Mouse (Mus musculus): ENCODE data around the gene Hoxd12.

The Hoxd12 gene

DNA sequence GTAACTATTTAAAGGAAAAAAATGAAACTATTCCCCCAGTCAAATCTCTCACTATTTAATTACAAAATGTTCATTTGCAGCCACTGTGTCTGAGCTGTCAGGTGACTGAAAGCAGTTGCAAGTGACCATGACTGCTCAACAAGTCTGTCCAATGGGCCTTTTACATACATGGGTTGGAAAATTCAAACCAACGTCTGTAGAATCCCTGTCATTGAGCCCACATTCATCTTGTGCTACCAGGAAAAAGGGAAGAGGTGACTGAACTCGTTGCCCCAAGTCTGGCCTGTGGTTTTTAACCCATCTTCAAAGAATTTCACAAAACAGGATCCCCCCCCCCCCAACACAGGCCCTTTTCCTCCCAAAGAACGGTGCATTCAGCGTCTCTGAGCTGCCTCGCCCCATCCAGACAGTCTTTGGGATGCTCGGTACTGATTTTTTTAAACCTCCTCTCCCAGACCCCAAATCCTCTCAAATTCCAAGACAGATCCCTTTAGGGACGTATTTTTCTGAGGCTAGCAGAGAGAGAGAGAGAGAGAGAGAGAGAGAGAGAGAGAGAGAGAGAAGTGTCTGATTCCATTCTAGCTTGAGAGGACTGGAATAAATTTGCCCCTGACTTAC, 21.1 kb downstream of the Hoxd12 start:
- no peak for DNase-seq (ENCODE audit: low spot score)

DNA sequence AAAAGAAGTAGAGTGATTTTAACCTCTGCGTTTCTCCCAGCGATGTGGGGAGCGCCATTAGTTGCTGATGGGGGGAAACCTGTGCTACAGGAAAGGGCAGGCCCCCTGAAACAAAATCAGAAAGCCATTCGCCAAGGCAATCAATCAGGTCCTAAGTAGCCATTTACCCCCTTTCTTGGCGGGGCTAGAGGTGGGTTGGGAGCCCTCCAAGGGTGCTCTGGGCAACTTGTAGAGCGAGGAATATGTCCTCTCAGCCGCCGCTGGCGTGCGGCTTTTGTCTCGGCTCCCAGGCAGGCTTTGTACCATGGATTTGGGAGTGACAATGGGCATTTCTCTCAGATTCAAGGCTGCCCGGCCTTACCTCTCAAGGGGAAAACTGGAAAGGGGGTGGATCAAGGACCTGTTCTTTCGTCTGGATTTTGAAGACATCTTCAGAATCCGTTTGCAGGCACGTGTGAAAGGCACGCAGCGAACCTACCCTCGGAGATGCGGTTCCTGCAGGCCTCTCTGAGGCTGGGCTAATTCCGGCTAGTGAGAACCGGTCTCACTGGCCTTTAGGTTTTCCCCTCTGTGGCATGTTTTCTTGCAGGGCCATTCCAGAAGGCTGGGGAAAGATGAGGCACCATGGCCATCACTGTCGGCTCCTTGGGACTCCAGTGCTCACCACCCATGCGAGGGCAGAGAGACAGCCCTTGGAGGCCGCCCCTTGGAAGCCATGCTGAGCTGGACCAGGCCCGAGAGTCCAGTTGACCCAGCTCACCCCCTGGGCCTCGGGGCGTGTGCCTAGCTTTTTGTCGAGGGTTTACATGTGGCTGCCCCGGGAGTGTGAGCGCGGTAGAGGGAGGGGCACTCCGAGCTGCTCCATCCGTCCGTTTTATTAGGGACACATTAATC, 21.9 kb downstream of the Hoxd12 start:
- DNase-seq (ENCODE audit: low spot score): no peak

DNA sequence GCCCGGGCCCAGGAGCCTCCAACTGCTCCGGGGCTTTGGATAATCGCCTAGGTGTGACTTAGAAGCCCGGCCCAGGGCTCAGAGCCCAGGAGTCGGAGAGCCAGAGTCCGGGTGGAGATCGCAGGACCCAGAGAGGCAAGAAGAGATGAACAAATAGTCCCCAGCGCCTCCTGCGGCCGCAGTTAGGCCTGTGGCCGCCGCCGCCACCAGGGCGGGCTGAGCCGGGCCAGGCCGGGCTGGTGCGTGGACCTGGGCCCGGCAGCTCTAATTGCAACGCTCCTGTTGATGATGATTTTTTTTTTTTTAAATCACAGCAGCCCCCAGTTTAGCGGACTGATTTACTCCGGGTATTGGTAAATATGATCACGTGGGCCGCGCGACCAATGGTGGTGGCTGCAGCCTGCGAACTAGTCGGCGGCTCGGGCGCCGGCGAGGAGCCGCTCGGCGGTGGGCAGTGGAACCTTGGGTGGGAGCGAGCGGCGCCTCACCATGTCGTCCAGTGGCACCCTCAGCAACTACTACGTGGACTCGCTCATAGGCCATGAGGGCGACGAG, 22.8 kb downstream of the Hoxd12 start, which contains the start of gene Hoxd9:
Gene Hoxd9 (plus strand): TSS at position 161 of the 555 bp plus-strand sequence.
- DNase-seq (ENCODE audit: low spot score): peak; percentile 66

DNA sequence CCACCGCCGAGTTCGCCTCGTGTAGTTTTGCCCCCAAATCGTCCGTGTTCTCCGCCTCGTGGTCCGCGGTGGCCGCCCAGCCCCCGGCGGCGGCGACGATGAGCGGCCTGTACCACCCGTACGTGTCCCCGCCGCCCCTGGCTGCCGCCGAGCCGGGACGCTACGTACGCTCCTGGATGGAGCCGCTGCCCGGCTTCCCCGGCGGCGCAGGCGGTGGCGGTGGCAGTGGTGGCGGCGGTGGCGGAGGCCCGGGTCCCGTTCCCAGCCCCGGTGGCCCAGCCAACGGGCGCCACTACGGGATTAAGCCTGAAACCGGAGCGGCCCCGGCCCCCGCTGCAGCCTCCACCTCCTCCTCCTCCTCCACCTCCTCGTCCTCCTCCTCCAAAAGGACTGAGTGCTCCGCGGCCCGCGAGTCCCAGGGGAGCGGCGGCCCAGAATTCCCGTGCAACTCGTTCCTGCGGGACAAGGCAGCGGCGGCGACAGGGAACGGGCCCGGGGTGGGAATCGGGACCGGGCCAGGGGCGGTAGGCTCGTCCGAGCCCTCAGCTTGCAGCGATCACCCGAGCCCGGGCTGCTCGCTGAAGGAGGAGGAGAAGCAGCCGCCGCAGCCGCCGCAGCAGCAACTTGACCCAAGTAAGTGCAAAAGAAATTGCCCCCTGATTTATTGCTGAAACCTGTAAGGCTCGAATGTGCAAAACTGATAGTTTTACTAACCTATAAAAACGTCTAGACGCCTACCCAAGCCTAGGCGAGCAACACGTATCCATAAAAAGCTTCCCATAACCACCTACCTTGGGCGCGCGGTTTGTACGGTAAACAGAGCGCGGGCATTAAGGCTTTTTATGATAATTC, 23.6 kb downstream of the Hoxd12 start:
- peak; percentile 40 for DNase-seq (ENCODE audit: low spot score)

DNA sequence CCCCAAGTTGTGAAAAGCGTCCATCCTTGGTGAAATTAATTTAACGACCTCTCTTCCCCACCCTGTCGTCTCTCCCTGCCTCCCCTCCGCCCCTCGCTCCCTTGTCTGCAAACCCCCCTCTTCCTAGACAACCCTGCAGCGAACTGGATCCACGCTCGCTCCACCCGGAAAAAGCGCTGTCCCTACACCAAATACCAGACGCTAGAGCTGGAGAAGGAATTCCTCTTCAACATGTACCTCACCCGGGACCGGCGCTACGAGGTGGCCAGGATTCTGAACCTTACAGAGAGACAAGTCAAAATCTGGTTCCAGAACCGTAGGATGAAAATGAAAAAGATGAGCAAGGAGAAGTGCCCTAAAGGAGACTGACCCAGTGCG, 24.2 kb downstream of the Hoxd12 start:
- no peak for DNase-seq (ENCODE audit: low spot score)

DNA sequence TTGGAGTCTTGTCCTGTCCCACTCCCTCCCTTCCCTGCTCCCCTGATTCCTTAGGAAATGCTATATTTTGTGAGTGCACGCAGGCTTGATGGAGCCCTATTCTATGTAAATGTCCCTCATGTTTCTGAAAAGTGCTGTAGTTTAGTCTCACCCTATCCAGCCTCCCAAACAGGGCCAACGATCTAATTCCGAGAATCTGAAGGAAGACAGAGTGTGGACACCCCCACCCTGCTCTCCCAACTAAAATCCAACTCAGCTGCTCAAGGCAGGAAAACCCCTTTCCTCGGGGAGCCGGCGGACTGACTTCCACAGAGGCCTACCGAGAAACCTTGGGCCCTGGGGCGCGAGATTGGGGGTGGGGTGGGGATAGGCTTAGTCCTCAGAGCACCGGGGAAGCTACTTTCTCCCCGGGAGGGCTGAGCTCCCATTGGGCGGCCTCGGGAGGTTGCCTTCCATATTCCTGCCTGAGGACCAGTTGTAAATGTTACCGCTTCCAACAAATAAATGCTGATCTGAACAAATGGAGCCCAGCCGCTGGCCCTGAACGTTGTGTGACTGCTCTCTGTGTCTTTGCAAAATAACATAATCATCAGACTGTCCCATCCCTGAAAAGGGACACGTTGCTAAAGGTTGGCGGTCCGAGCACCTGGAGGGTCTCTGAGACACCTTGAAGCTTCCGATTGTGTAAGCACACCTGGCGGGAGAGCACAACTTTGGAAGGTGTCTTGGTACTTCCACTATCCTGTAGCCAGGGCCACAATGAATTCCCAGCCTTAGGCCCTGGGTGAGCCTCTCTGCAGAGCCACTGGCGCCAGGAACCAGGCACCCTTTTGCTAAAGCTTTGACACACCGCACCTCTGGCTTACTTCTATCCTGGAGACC, 25.1 kb downstream of the Hoxd12 start:
- DNase-seq (ENCODE audit: low spot score): no peak

DNA sequence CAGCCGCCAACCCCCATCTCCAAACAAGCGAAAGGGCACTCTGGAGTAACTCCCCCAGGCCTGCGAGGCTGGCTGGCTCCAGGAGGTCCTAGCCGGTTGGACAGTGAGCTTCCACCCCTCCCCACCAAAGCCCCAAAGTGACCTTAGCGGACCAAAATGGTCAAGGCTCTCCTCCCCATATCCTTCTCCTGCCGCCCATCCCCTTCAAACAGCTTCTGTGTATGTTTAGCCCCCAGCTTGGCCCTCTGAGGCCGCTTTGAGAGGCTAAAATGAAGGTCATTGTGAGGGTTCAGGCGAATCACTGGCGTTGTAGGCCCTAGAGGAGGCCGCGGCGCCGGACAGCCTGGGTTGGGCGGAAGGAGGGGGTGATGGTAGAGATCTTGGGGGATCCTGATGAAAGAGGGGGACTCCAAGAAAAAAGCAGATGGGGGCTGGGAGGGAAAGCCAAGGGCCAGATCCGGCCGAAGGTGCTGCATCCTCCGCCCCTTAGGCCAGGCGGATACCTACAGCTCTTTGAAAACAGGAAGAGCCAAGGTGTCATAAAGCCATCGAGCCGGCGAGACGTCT, 25.8 kb downstream of the Hoxd12 start:
- no peak for DNase-seq (ENCODE audit: low spot score)

DNA sequence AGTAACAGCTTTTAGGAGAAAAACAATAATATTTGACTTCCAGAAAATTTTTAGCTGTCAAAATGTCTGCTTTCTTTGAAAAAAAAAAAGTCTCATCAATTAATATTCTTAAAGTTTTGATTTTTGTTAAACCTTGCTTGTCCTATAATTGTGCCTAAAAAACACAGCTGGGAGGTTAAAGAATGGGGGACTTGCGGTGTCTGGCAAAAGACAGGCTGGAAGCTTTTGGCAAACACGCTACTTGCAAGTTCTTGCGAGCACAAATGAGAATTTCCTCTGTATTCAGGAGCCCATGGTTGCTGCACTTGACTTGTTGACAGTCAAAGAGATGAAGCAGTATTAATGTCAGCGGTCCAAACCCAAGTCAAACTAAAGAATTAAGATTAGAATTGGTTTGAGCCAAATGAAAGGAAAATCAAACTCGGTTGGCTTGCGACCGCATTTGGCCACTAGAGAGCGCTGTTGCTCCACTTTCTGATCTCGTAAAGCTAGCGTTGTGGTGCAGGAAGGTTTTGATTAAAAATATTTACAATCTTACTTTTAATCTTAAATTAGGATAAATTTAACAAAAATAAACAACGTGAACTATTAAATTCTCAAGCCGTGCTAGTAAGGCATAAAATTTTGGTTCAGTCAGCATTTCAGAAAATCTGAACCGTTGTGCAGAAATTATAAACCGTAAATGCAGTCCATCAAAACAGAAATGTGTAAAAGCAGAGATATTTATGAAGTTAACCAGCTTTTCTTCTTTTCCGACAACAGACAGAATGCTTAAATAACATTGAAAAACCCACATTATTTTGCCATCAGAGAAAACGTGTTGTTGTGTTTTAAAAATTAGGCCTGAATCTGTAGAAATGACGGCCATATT, 27.4 kb downstream of the Hoxd12 start:
- peak; percentile 81 for DNase-seq (ENCODE audit: low spot score)

DNA sequence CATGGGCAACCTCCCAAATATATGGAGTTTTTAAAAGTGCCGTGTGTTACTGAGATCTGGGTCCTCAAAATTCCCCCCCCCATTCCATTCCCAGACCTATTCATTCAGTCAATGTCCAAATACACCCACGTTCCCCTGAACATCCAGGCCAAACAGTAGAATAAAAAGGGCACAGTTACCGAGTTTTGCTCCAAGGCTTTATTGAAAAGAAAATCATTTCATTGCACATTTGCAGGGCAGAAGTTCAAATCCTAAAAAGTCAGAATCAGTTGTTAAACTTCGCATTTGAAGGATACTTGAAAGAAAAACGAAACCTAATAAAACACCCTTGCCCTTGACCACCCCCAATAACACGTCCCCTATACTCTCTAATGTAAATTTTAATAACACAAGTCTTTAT, 28.0 kb downstream of the Hoxd12 start:
- DNase-seq (ENCODE audit: low spot score): no peak

DNA sequence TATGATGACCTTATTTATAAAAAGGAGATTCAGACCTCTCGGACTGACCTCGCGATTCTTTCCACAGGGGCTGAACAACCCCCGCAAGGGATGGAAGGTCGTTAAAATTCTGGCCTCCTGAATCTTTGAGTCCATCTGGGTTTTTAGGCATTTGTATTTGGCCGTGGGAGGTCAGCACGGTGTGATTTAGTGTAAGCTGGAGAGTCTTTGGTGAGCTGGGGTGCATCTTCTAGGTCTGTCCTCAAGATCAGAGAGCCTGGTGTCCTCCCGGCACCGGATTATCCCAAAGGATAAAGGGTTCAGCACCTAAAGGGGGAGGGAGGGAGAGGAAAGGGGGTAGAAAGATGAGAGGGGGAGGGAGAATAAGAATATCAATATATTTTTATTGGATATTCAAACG, 28.5 kb downstream of the Hoxd12 start:
- DNase-seq (ENCODE audit: low spot score): no peak

DNA sequence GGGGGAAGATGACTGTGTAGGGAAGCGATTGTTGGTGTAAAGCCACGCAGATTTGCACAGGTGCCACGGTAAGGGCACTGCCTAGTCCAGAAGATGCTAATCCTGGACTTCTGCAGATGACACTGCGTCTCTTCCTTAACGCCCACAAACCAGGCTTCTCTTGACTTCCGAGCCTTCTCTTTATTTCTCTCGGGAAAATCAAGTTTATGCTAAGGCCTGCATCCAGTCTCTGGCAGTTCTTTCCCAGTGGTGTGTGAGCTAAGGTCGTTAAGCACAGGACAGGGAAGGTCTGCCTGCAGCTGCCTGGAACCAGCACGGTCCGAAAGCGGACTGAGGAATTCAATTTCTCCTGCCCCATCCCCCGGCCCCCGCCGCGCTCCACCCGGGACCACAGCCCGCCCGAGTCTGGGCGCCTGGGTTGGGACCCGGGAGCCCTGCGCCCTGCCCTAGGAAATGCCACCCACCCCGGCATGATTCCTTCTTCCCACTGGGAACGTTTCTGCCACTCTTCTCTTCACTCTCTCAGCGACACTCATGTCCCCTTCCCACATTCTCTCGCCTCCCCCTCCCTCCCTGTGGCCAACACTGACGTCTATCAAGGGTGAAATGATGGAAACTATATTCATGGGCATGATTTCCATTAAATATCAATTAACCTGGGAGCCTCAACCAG, 29.0 kb downstream of the Hoxd12 start:
- DNase-seq (ENCODE audit: low spot score): no peak

DNA sequence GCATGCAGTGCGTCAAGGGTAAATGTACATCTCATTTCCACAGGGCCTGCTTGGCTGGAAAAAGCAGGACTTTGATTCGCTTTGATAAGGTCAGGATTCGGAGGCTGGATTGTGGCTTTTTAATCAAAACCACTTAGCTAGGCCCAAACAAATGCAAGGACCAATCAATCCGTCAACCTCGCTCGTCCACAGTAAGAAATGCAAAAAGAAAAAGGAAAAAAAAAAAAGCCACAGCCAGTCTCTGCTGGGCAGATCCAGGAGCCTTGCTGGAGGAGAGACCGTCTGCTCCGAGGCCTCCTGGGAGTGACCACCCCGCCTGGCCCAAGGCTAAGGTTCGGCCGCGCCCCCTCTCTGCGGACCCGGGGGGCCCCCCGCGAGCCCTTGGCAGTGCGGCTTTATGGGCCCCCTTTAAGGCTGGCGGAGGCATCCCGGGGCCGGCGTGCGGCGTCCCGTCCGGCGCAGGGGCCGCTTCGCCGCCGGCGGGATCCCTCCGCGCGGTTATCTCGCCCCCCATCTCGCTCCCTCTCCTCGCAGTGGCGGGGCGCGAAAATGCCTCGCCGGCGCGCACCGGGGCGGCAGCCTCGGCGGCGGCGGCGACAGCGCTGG, 29.7 kb downstream of the Hoxd12 start, which contains the start of gene Hoxd8:
Gene Hoxd8 (plus strand): TSS at position 223 of the 606 bp plus-strand sequence.
- DNase-seq (ENCODE audit: low spot score): peak; percentile 83

DNA sequence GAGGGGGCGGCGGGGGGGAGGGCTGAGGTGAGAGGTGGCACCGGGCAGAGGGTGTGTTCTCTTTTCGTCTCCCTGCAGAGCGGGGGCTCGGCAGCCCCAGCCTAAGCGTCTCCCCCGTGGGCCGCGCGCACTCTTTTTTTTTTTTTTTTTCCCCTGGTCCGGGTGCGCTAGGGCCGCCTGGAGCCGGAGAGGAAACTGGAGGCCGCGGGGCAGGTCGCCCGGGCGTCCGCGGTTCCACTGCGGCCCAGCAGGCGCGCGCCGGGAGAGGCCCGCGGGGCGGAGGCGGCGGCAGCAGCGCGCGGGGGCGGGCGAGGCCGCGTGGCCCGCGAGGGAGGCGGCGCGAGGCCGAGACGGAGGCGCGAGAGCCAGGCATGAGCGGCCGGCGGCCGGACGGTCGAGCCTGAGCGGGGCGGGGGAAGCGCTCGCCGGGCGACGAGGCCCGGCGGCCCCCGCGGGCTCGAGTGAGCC, 30.2 kb downstream of the Hoxd12 start:
- peak; percentile 48 for DNase-seq (ENCODE audit: low spot score)

DNA sequence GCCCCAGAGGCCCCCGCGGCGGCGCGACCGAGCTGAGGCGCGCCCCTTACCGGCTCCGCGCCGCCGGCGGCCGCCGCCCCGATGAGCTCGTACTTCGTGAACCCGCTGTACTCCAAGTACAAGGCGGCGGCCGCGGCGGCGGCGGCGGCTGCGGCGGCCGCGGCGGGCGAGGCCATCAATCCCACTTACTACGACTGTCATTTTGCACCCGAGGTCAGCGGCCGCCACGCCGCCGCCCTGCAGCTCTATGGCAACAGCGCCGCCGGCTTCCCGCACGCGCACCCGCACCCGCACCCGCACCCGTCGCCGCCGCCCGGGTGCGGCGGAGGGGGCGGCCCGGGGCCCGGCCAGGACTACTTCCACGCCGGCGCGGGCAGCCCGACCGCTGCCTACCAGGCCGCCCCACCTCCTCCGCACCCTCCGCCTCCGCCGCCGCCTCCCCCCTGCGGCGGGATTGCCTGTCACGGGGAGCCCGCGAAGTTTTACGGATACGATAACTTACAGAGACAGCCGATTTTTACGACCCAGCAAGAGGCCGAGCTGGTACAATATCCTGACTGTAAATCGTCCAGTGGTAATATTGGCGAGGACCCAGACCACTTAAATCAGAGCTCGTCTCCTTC, 30.8 kb downstream of the Hoxd12 start:
- DNase-seq (ENCODE audit: low spot score): peak; percentile 67

DNA sequence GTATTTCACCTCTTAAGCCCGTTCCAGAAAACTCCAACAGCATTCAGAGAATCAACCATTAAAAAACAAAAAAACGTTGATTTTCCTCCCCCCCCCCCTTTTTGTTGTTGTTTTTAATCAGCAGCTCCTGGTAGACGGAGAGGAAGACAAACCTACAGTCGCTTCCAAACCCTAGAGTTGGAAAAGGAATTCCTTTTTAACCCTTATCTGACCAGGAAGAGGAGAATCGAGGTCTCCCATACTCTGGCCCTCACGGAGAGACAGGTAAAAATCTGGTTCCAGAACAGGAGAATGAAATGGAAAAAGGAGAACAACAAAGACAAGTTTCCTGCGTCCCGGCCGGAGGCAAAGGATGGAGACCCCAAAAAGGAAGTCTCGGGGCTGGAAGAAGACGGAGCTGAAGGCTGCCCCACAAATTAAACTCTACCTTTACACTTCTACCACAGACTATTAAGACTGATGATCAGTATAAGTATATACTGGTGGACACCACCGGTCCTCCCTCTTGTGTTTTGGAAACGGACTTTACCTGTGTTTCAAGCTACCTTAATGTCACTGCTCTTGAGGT, 31.7 kb downstream of the Hoxd12 start:
- no peak for DNase-seq (ENCODE audit: low spot score)

DNA sequence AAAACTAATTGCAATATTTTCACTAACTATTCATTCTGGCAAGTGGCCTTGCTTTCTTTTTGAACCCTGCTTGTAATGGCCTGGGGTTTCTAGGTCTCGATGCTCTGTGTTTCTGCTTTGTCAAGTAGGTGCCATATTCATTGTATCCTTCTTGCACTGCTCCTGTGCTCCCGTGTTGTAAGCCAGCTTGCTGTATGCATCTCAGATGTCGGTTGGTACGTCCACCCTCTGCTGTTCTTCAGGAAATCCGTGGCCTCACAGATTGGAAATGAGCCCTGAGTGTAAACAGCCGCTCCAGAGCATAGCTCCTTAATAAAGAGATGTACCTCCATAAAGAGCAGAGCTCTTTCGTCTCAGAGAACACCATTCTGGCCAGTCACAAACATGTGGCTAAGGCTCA, 32.8 kb downstream of the Hoxd12 start:
- no peak for DNase-seq (ENCODE audit: low spot score)

DNA sequence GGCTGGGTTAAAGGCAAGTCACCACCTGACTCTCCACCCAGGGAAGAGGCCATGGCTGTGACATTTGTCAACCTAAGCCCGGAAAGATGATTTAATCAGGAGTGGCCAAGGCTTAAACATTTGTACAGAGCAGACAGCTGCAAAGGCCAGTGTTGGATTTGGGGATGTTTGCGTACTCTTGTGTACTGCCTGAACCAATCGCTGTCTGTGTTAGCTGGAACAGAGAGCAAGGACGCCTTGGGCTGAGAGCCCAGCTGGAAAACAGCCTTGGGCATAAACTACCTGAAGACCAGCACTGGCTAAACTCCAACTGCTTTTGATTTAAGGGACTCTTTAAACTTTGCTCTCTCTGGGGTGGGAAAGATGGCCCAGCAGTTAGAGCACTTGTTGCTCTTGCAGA, 33.9 kb downstream of the Hoxd12 start:
- no peak for DNase-seq (ENCODE audit: low spot score)
